Mouse (Mus musculus): ENCODE measurements around the gene Esp8. TPM values are rescaled to one million over a fixed set of nuclear protein-coding genes. Genes with fewer than 3 reads are reported as not detected.

Gene Esp8
- total RNA-seq (2023), result not detected

DNA sequence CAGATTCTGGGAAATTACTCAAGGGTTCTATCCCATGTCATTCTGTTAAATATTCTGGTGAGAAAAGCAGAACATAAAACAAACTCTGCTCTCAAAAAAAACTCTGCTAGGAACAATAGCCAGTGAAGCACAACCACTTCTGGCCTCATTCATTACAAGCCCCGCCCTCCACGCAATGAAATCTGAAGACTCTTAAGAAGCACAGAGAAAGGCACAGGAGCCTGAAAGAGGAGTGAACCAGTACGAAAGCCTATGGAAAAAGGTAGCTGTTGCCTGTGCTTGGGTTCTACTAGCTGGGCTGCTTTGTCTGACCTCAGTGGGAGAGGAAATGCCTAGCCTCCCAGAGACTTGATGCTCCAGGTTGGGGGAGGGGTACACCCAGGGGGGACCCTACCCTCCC lies at the start of gene Esp8:
TSS of gene Esp8 (plus strand) at position 205 of the 400 bp plus-strand sequence.

DNA sequence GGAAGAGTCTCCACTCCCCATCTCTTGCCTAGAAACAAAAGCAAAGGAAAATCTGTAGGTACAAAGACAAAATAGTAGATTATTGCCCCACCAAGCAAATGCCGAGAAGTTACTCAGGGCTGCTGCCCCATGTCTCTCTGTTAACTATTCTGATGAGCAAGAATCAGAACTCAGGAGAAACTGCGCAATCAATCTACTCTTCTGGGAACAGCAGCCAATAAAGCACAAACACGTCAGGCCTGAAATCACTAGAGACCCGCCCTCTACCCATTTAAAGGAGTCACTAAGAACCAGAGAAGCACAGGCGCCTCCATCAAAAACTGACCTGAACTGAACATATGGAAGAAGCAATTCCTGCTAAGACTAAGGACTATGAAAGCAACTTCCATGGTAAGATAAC lies 41.4 kb downstream of the Esp8 start, which contains the start of gene Esp6:
TSS of gene Esp6 (plus strand) at position 301 of the 400 bp plus-strand sequence.

Other genes starting within 250 kb of the Esp8 start
- gene Crisp1, start 200.8 kb upstream of the Esp8 start, total RNA-seq (2023), result not detected
- gene Esp6, start 41.5 kb downstream of the Esp8 start, total RNA-seq (2023), result not detected
- gene Esp4, start 78.6 kb downstream of the Esp8 start, total RNA-seq (2023), result not detected
- not detected for gene Esp3, start 112.1 kb downstream of the Esp8 start, total RNA-seq (2023)
- gene Esp1, start 207.1 kb downstream of the Esp8 start, total RNA-seq (2023), result not detected